Mouse (Mus musculus) layer of hippocampus, postnatal 36 days (tissue): ENCODE measurements around the gene Tbc1d4. TPM values are rescaled to one million over a fixed set of nuclear protein-coding genes. Genes with fewer than 3 reads are reported as not detected.

Experiments
- DNase-seq, 2 experiments: peaks; one replicate each; pipeline ENCODE4 v3.0.0; 2022
- total RNA-seq, 2 experiments: library from RNA; stranded (reverse); gene quantifications; 2 replicates each; pipeline ENCODE4 v1.2.3; 2021

Gene Tbc1d4
- total RNA-seq, 2 experiments from 2014 or later, result 9.2 to 10.9 TPM

DNA sequence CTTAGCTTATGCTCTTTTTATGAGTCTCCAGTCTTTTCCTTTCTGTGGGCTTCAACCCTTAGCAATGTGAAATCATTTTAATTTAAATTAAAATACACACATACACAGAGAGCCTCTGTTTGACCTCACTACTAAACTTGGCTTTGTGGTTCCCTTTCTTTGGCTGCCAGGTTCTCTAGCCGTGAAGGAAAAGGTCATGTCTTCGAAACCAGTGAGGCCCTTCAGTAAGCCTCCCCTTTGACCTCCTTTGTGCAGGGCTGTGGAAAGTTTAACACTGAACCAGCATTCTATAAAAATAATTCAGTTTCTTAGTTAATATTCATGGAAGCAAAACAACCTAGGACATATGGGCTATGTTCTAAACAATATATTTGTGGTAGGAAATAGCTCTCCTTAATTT lies 78.5 kb downstream of the Tbc1d4 start:
- no peak for DNase-seq

DNA sequence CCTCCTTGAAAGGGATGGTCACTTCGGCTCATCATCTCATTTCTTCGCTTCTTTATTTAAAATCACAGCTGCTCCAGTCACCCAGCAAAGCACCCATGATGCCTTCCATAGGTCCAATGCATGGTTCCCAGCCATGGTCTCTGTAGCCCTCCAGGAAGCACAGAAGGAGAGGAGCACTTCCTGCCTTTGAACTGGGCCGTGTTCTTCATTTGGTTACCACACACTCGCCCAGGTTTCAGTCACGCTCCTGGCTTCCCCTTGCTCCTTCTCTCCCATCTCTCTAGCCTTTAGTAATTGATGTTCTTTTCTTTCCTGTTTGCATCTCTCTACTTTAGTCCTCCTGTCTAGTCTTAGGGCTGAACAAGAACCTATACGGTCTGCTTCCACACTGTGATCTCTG lies 79.8 kb downstream of the Tbc1d4 start:
- no peak for DNase-seq

DNA sequence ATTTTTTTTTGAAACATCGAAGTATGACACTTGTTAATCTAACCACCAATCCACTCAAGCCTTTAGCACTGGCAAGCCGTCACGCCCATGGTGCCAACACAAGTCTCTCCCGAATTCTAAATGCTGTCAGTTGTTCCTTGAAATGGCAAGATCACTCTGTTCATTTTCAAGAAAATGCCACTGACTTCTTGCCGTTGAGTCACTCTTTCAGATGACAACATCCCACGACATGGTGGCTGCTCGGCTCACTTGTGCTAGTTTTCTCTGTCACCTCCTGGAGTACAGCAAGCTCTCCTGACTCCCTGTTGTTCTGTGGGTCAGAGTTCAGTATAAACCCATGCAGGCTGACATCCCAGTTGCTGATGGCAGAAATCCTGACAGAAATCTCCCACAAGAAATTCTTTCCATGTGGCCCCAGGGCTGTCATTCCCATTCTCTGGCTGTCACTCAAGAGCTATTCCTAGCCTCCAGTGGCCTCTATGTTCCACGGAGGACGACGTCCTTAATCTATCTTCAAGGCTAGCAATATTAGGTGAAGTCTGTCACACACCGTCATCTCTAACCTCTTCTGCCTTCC lies 81.5 kb downstream of the Tbc1d4 start:
- no peak for DNase-seq

- no peak for DNase-seq
Observed at GRCm38 (mm10) chr14:101526478-101526877, 82.5 kb downstream of the Tbc1d4 start.

GRCm38 (mm10) chr14:101519964-101520363 lies 89.0 kb downstream of the Tbc1d4 start:
- no peak for DNase-seq

GRCm38 (mm10) chr14:101518259-101518658 lies 90.7 kb downstream of the Tbc1d4 start:
- DNase-seq, result no peak

DNA sequence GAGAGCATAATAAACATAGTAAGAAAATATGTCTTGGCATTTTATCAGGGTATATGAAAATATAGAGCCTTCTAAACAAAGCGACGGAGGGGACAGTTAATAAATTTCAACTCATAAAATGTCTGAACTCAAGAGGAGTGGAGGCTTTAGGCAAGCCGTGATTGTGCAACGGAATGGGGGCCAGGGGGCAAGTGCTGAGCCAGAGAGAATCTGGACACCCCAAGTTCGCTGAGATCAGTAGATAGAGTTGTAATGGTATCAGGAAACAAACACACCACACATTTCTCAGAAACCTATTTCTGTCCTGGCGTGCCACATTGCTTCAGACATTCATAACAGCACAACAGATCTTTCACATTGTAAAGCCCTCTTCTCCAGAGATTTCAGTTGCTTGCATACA lies 91.2 kb downstream of the Tbc1d4 start:
- no peak for DNase-seq

- no peak for DNase-seq
Observed at GRCm38 (mm10) chr14:101517341-101517740, 91.7 kb downstream of the Tbc1d4 start.

DNA sequence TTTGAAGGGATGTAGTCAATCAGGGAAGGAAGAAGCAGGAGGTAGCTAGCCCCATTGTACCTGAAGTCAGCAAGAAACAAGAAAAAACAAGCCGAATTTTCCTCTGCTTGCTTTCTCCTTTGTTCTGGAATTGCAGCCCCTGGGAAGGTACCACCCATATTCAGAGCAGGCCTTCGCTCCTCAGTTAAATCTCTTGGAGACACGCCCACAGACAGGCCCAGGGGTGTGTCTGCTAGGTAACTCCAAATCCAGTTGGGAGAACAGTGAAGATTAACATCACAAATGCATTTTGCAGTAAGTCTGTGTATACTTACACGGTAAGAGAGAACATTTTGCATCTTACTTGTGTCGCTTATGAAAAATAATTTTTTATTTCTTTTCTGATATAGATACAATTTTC lies 92.1 kb downstream of the Tbc1d4 start:
- no peak for DNase-seq

DNA sequence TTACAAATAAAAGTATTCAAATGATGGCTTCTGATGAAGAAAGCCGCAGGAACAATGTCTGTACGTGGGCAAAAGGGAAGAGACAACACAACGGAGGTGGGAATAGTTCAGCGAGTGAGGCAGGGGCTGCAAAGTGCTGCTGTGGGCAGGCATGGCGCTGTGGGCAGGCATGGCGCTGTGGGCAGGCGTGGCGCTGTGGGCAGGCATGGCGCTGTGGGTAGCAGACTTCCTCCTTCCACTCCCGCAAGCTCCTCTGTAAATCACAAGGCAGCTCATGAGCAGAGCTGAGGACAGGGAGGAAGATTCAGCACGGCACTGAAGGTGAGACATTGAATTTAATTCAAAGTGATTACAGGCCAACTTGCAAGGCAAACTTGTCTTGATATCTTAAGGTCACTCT lies 93.0 kb downstream of the Tbc1d4 start:
- DNase-seq, result no peak

DNA sequence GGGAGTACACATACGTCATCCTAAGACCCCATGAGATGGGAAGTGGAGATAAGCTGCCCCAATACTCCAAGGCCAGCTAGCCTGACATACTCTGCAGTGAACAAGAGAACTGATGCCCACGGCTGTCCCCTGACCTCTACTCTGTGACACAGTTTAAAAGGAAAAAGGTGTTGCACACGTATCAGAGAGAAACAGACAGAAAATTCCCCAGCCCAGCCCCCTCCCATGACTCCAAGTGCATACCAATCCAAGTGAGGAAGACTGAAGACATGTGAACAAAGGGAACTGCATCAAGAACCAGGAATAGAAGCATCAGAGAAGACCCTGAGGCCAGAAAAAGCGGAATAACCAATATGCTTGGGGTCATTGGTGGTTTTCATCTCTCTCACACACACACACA lies 93.7 kb downstream of the Tbc1d4 start:
- DNase-seq, result no peak

- DNase-seq, result no peak
Observed at GRCm38 (mm10) chr14:101514557-101514971, 94.4 kb downstream of the Tbc1d4 start.

DNA sequence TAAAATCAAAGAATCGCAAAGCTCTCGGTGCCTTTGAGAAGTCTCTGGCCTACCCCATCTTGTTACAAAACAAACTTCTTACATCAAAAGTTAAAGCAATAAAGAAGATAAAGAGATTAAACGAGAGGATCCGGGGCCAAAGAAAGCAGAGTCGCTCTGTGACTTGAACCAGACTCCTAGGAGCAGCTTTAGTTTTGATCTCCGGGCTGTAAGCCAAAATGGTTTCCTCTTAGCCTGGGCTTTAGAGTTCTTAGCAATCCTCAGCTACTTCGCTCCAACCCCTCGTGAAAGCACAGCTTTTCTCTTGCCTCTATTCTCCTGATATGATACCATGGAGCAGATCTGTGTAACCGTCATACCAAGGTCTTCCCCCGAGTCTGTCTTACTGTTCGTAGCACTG lies 95.8 kb downstream of the Tbc1d4 start:
- no peak for DNase-seq

DNA sequence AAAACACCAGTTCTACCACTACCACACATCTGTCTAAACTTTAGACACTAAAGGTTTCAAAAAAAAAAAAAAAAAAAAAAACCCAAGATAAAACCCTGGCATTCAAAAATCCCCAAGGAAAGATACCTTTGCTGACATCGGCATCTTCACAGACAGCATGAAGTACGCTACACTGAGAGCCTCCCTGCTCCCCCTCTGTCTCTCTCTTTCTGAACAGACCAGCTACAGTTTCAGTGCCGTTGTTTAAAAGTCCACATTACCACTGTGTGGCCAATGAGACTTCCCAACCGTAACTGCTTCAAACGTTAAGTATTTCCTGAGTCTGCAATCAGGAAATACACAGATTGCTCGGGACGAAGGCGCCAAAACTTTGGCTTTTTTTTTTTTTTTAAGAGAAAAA lies 97.6 kb downstream of the Tbc1d4 start:
- no peak for DNase-seq

DNA sequence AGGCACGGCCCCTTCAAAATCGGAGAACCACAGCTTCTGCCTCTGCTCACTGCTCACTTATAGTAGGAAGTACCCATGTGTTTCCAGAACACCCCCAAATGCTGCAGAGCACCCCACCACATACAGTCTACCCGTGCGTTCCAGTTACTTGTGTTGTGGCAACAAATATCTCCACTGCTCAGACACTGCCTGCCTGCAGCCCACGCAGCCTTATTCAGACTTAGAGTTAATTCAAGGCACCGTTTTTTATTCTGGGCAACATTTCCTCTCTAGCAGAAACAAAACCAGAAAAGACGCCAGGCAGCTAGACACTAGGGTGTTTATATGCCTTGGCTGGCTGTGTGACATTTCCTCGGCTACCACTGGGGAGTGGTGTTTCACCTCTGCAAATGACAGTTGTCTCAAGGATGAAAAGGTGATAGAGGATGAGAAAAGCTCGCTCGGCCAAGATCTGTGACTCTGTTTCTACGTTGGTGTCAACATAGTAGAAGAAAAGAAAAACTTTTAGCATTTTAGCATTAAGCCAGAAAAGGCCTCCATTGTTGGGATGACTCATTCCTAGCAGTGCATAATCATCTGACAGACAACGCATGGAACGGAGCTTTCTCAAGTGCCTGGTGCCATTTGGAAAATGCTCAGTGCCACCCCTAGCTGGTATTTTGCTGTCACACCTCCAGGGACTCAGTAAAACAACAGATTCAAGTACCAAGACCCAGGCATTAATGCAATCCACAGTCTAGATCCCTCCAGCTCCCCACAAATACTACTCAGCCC lies 98.3 kb downstream of the Tbc1d4 start:
- DNase-seq, result peak in 1 of 2 experiments; percentile 6

DNA sequence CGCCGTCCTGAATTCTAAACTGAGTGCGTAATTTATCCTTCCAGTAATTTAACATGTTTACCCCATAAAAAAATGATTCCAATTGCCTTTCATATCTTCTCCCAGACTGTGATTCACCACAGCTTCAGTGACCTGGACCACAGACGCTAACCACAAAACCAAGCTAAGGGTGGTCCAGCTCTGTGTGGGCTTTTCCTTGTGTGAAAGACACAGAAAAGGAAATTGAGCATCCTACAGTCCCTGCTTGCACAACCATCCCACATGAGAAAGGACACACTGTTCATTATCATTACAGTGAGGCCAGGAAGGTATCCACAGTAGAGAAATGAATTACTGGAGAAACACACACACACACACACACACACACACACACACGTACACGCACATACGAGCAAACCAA lies 99.2 kb downstream of the Tbc1d4 start:
- no peak for DNase-seq

- no peak for DNase-seq
Observed at GRCm38 (mm10) chr14:101507956-101508355, 101.0 kb downstream of the Tbc1d4 start.

DNA sequence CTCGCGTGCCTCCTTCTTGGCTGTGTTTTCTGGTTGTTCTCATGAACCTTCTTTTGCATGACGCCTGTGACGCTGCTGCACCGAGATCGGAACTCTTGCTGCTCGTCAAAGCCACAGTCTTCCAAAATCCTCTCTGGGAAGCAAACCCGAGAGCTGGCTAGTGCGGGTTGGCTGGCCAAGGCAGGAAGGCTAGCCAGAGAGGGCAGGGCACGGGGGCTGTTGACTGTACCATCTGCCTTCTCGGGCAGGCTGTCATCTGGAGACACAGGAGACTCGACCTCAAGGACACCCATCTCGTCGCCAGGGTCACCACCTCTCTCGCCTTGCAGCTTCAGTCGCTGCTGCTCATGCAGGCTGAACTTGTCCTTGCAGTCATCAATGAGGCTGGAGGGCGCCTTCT lies 101.8 kb downstream of the Tbc1d4 start:
- DNase-seq, result no peak

DNA sequence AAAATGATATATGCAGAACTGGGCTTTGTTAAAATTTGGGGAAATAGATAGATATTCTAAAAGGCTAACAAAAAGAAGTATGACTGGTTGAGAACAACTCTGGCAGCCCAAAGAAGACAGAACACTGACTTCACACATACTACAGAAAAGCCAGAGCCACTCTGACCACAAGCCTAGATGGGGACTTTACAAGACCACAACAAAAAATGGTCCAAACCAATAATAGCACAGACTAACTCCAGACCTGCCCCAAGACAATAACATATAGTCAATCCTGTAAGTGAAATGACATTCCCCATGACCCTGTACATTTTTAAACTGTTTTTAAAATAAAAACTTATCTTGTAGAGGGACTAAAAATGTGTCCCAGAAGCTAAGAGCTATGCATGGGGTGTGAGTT lies 103.2 kb downstream of the Tbc1d4 start:
- no peak for DNase-seq

GRCm38 (mm10) chr14:101504473-101505200 lies 104.4 kb downstream of the Tbc1d4 start:
- DNase-seq, result no peak

- DNase-seq, result no peak
Observed at GRCm38 (mm10) chr14:101503168-101503961, 105.6 kb downstream of the Tbc1d4 start.

- no peak for DNase-seq
Observed at GRCm38 (mm10) chr14:101501868-101502267, 107.1 kb downstream of the Tbc1d4 start.

DNA sequence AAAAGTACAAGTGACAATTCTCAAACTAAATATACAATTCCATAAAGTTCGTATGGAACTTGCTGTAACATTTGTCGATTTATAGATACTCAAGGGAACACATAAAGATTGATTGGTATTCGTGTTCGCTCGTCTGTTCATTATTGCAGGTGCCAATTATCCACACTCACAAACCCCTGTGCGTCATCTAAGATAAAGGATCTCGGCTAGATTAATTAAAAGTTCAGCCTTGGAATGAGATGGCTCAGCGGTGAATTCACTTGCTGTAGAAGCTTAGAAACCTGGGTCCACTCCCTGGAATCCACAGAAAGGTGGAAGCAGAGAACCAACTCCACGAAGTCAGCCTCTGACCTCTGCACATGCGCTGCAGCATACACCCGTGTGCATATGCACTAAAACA lies 107.5 kb downstream of the Tbc1d4 start:
- no peak for DNase-seq
